Mouse (Mus musculus) heart, embryonic 13.5 days (tissue): ENCODE data around the gene Slc25a5. TPM values are rescaled to one million over a fixed set of nuclear protein-coding genes. Genes with fewer than 3 reads are reported as not detected.
"Not testable (repeated sequence)": the region's sequence is repeated elsewhere in the genome, so short reads cannot be mapped to it uniquely, and the experiment has no call there.

Experiments used
- ATAC-seq: fragments of 200-750 bp; cut with Nextera tagmentation; 2 replicates; pipeline ENCODE4 v1.8.0; 2017; ENCODE audit warnings: moderate TSS enrichment; ENCODE audit not compliant: insufficient number of reproducible peaks, low FRiP score, low TSS enrichment; ENCODE audit errors: extremely low read depth
- H3K27ac ChIP-seq: fragments of 300-500 bp; sonication (generic); replicated peaks from 2 replicates; pipeline ENCODE4 v1.5.1; 2015; ENCODE audit warnings: moderate library complexity, mild to moderate bottlenecking, inconsistent platforms
- H3K27me3 ChIP-seq: fragments of 300-500 bp; sonication (generic); replicated peaks from 2 replicates; pipeline ENCODE4 v1.6.1; 2015; ENCODE audit warnings: mild to moderate bottlenecking, inconsistent platforms
- H3K36me3 ChIP-seq: fragments of 300-500 bp; sonication (generic); 2 replicates; pipeline ENCODE4 v1.6.1; 2015; ENCODE audit warnings: mild to moderate bottlenecking, inconsistent platforms
- H3K4me1 ChIP-seq: fragments of 300-500 bp; sonication (generic); 2 replicates; pipeline ENCODE4 v1.6.1; 2015; ENCODE audit warnings: inconsistent platforms
- H3K4me2 ChIP-seq: fragments of 300-500 bp; sonication (generic); 2 replicates; pipeline ENCODE4 v1.6.1; 2015; ENCODE audit warnings: inconsistent platforms, mild to moderate bottlenecking, moderate library complexity
- H3K4me3 ChIP-seq: fragments of 300-500 bp; sonication (generic); 2 replicates; pipeline ENCODE4 v1.5.1; 2015; ENCODE audit warnings: moderate library complexity, mild to moderate bottlenecking, inconsistent platforms
- H3K9ac ChIP-seq: fragments of 300-500 bp; sonication (generic); 2 replicates; pipeline ENCODE4 v1.6.1; 2015; ENCODE audit warnings: inconsistent platforms, mild to moderate bottlenecking, moderate library complexity
- H3K9me3 ChIP-seq: fragments of 300-500 bp; sonication (generic); 2 replicates; pipeline ENCODE4 v1.6.1; 2016; ENCODE audit warnings: inconsistent platforms
- WGBS: fragments of 180-500 bp; shearing (Covaris S2); methylation state at CpG from one replicate; pipeline ENCODE4 v1.1.7; 2015; ENCODE audit warnings: mixed read lengths; 5-methylcytosine and 5-hydroxymethylcytosine counted together
- polyA plus RNA-seq: library from polyadenylated mRNA; unstranded; fragments of >200 nt; fragmentation: Nextera tagmentation; extraction: Ambion mirVana; gene quantifications from 2 replicates; pipeline ENCODE4 v1.2.1, GENCODE M21; 2015

Slc25a5 gene
- polyA plus RNA-seq, 1 experiment from 2014 or later, result 964 TPM

DNA sequence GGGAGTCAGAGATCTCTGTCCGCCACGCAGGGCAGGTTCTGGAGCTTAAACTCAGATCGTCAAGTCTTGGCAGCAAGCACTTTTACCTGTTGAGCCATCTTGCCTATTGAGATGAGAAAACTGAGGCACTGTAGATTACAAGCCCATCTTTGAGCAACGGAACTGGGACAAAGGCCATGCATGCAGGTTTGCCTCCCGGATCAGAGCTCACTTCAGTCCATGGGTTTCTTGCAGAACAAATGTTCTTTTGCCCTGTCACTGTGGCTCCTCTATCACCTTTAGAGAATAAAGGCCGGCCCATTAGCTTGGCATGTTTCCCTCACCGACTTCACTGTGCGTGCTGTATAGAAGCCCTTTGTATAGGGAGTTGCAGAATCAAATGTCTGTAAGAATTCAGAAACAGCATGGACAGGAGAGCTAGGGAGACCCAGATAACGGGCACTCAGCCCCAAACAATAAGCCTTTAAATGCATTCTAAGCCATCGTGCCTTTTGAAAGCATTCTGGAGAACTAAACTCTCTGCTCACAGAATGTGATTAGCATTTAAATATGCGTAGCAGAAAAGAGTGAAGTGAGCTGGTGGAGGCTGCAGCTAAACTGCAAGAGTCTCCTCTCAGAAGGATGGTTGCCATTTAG is 32.0 kb upstream of the Slc25a5 start:
- Histone ChIP-seq H3K4me3 (no peak overlapping the region), H3K4me2 (no peak overlapping the region), H3K9me3 (no peaks in the 10 kb centered on the region), H3K4me1 (no peaks in the 10 kb centered on the region), H3K36me3 (no peaks in the 10 kb centered on the region), H3K27me3 (no peaks in the 10 kb centered on the region), H3K27ac (no peak overlapping the region), H3K9ac (no peak overlapping the region)
- 54% methylated on average over 11 of the region's 11 CpGs for WGBS
- ATAC-seq, result no peak

DNA sequence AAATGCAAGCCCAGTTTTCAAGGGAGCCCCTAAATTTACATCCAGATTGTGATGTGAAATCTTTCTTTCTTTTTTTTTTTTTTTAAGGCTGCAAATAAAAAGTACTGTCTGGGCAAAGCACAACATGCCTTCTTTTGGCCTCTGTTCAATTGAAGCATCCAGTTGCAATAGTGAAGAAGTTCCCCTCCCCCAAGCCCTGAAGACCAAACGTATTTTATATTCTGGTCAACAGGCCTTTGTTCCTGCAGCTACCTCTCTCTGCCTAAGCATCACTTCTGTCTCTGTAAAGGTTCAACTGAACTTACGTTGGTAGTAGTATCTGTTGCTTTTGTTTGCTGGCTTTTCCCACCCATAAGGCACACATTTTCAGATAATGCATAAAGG is 31.5 kb upstream of the Slc25a5 start:
- Histone ChIP-seq H3K27me3 (no peaks in the 10 kb centered on the region), H3K9ac (no peak overlapping the region), H3K4me3 (no peak overlapping the region), H3K4me2 (no peak overlapping the region), H3K36me3 (no peaks in the 10 kb centered on the region), H3K4me1 (no peaks in the 10 kb centered on the region), H3K27ac (no peak overlapping the region), H3K9me3 (no peaks in the 10 kb centered on the region)
- WGBS, result 45% methylated on average over 2 of the region's 2 CpGs
- no peak for ATAC-seq

DNA sequence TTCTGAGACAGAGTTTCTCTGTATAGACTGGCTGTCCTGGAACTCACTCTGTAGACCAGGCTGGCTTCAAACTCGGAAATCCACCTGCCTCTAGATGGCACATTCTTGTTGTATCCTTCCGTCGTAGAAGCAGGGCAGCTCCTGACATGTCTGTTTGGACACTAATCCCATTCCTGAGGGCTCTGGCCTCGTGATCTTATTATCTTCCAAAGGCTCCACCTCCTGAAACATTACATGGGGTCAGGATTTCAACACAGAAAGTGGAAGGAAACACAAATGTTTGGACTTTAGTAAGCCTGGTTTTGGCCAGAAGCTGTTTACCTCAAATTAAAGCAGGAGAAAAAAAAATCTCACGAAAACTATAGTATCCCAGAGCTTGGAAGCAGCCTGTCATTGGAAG is 28.1 kb upstream of the Slc25a5 start:
- no peaks in the 10 kb centered on the region for H3K36me3 ChIP-seq
- H3K4me2 ChIP-seq, result no peak overlapping the region
- no peak for ATAC-seq
- 56% methylated on average over 5 of the region's 5 CpGs for WGBS
- no peaks in the 10 kb centered on the region for H3K9me3 ChIP-seq
- no peak overlapping the region for H3K27ac ChIP-seq
- no peaks in the 10 kb centered on the region for H3K4me1 ChIP-seq
- no peak overlapping the region for H3K4me3 ChIP-seq
- no peaks in the 10 kb centered on the region for H3K27me3 ChIP-seq
- no peak overlapping the region for H3K9ac ChIP-seq

- H3K27ac ChIP-seq, result no peak overlapping the region
- no peak overlapping the region for H3K4me3 ChIP-seq
- no peak for ATAC-seq
- H3K27me3 ChIP-seq, result no peaks in the 10 kb centered on the region
- no peaks in the 10 kb centered on the region for H3K4me1 ChIP-seq
- no peak overlapping the region for H3K9ac ChIP-seq
- 75% methylated on average over 6 of the region's 6 CpGs for WGBS
- H3K4me2 ChIP-seq, result no peak overlapping the region
- H3K36me3 ChIP-seq, result no peaks in the 10 kb centered on the region
- no peaks in the 10 kb centered on the region for H3K9me3 ChIP-seq
Measured at GRCm38 (mm10) chrX:36772591-36772990, 22.9 kb upstream of the Slc25a5 start.

GRCm38 (mm10) chrX:36775520-36775919 is 19.9 kb upstream of the Slc25a5 start:
- Histone ChIP-seq H3K36me3 (no peaks in the 10 kb centered on the region), H3K4me1 (no peaks in the 10 kb centered on the region), H3K4me2 (no peak overlapping the region), H3K27me3 (no peaks in the 10 kb centered on the region), H3K27ac (no peak overlapping the region), H3K9me3 (no peaks in the 10 kb centered on the region), H3K4me3 (no peak overlapping the region), H3K9ac (no peak overlapping the region)
- 73% methylated on average over 5 of the region's 5 CpGs for WGBS
- ATAC-seq, result no peak

DNA sequence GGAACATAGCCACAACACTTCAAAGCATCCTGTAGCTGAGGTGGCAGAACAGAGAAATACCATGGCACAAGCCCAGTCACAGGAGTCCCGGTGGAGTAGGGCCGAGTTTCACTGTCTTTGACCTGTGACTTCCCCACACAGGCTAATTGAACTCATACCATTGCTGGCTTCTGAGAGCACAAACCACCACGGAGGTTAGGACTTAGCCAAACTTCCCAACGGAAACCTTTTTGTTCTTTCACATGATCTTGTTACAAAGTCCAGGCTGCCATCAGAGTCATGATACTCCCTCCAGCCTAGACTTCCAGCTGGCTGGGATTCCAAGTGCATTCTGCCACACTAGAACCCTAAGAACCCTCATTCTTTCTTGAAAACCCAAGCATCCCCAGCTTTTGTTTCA is 17.8 kb upstream of the Slc25a5 start:
- WGBS, result 72% methylated on average over 4 of the region's 4 CpGs
- Histone ChIP-seq H3K4me3 (no peak overlapping the region), H3K9me3 (no peaks in the 10 kb centered on the region), H3K27me3 (no peaks in the 10 kb centered on the region), H3K36me3 (no peaks in the 10 kb centered on the region), H3K4me1 (no peaks in the 10 kb centered on the region), H3K27ac (no peak overlapping the region), H3K4me2 (no peak overlapping the region), H3K9ac (no peak overlapping the region)
- ATAC-seq, result no peak

DNA sequence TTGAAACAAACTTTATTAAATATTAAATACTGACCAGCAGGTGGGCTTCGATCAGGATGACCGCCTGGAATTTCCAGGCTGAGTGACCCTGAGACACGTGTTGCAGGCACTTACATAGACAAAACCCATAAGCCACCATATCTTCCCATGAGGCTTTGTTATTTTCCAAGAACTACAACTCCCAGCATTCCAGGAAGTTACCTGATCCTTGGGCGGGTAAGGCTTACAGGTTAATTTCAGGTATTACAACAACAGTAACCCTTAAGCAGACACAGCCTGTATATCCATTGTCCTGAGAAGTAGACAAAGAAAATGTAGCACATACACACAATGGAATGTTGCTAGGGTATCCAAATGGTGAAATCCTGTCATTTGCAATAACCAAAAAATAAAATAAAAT is 6.1 kb upstream of the Slc25a5 start:
- ATAC-seq, result no peak
- Histone ChIP-seq H3K27me3 (no peaks in the 10 kb centered on the region), H3K36me3 (no peaks in the 10 kb centered on the region), H3K4me3 (no peak overlapping the region), H3K9me3 (no peaks in the 10 kb centered on the region), H3K4me2 (no peak overlapping the region), H3K9ac (no peak overlapping the region), H3K27ac (no peak overlapping the region), H3K4me1 (no peaks in the 10 kb centered on the region)
- 53% methylated on average over 4 of the region's 4 CpGs for WGBS

GRCm38 (mm10) chrX:36794571-36794970 is 880 bp upstream of the Slc25a5 start:
- ATAC-seq, result no peak
- Histone ChIP-seq H3K9me3 (no peaks in the 10 kb centered on the region), H3K27ac (no peak overlapping the region), H3K9ac (no peak overlapping the region), H3K36me3 (peaks cover 16% of the 10 kb centered on the region), H3K4me1 (peaks cover 3% of the 10 kb centered on the region; the same call in 1 of the 2 replicates), H3K27me3 (no peaks in the 10 kb centered on the region), H3K4me3 (no peak overlapping the region), H3K4me2 (no peak overlapping the region)
- 60% methylated on average over 5 of the region's 5 CpGs for WGBS

DNA sequence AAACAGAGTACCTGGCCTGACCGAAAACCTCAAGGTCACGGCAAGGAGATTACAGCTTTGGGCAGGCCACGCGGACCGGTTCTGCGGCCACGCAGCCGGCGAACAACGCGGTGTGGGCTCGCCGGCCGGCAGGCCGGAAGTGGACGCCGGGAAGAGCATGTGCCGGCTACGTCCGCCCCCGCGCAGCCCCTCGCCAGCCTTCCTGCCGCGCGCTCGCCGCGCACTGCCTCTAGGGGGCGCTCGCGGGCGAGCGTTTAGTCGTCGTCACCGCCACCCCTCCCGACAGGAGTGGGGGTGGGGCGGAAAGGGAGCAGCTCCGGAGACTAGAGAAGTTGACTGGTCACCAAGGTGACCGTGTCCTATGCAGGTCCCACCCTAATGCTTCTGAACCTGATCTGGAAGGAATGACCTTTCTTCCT is 721 bp downstream of the Slc25a5 start:
- peak overlapping the region; percentile 95 for H3K27ac ChIP-seq
- no peaks in the 10 kb centered on the region for H3K9me3 ChIP-seq
- H3K4me3 ChIP-seq, result peak overlapping the region; percentile 68
- peak; percentile 74 for ATAC-seq
- 19% methylated on average over 40 of the region's 41 CpGs for WGBS
- no peaks in the 10 kb centered on the region for H3K27me3 ChIP-seq
- peaks cover 16% of the 10 kb centered on the region for H3K36me3 ChIP-seq
- peaks cover 3% of the 10 kb centered on the region; the same call in 1 of the 2 replicates for H3K4me1 ChIP-seq
- H3K9ac ChIP-seq, result peak overlapping the region; percentile 91
- peak overlapping the region; percentile 65 for H3K4me2 ChIP-seq

GRCm38 (mm10) chrX:36796734-36797133 is 1.3 kb downstream of the Slc25a5 start:
- ATAC-seq, H3K4me1 ChIP-seq, H3K27me3 ChIP-seq, H3K9me3 ChIP-seq: not testable (repeated sequence)
- peak overlapping the region; percentile 65 for H3K4me2 ChIP-seq
- H3K4me3 ChIP-seq, result peak overlapping the region; percentile 68
- 48% methylated on average over 8 of the region's 8 CpGs for WGBS
- peak overlapping the region; percentile 91 for H3K9ac ChIP-seq
- peak overlapping the region; percentile 95 for H3K27ac ChIP-seq
- peaks cover 16% of the 10 kb centered on the region for H3K36me3 ChIP-seq

- H3K4me1 ChIP-seq, result peaks cover 3% of the 10 kb centered on the region; the same call in 1 of the 2 replicates
- H3K9me3 ChIP-seq, result no peaks in the 10 kb centered on the region
- H3K4me3 ChIP-seq, result no peak overlapping the region
- H3K9ac ChIP-seq, result no peak overlapping the region
- no peak overlapping the region for H3K27ac ChIP-seq
- no peak for ATAC-seq
- H3K36me3 ChIP-seq, result peaks cover 16% of the 10 kb centered on the region
- H3K27me3 ChIP-seq, result no peaks in the 10 kb centered on the region
- 45% methylated on average over 6 of the region's 6 CpGs for WGBS
- no peak overlapping the region for H3K4me2 ChIP-seq
Measured at GRCm38 (mm10) chrX:36799131-36799879, 3.9 kb downstream of the Slc25a5 start.

GRCm38 (mm10) chrX:36803189-36803588 is 7.7 kb downstream of the Slc25a5 start:
- Histone ChIP-seq H3K4me1 (peaks cover 5% of the 10 kb centered on the region; the same call in 1 of the 2 replicates), H3K27ac (no peak overlapping the region), H3K36me3 (peaks cover 5% of the 10 kb centered on the region), H3K27me3 (no peaks in the 10 kb centered on the region), H3K9ac (no peak overlapping the region), H3K4me3 (no peak overlapping the region), H3K9me3 (no peaks in the 10 kb centered on the region), H3K4me2 (no peak overlapping the region)
- no peak for ATAC-seq
- 67% methylated on average over 5 of the region's 5 CpGs for WGBS
